Mouse (Mus musculus) neural tube, embryonic 13.5 days (tissue): ENCODE data around the gene Ccdc103. TPM values are rescaled to one million over a fixed set of nuclear protein-coding genes. Genes with fewer than 3 reads are reported as not detected.

ENCODE experiments used
- ATAC-seq: fragments of 200-750 bp; cut with Nextera tagmentation; 2 replicates; pipeline ENCODE4 v1.8.0; 2017; ENCODE audit warnings: low read depth, mild to moderate bottlenecking, moderate TSS enrichment, moderate library complexity
- H3K27ac ChIP-seq: fragments of 300-500 bp; sonication (generic); replicated peaks from 2 replicates; pipeline ENCODE4 v1.5.1; 2015; ENCODE audit warnings: moderate library complexity, mild to moderate bottlenecking, inconsistent platforms
- H3K27me3 ChIP-seq: fragments of 300-500 bp; sonication (generic); 2 replicates; pipeline ENCODE4 v1.6.1; 2015; ENCODE audit warnings: mild to moderate bottlenecking, inconsistent platforms
- H3K36me3 ChIP-seq: fragments of 300-500 bp; sonication (generic); 2 replicates; pipeline ENCODE4 v1.6.1; 2015; ENCODE audit warnings: mild to moderate bottlenecking, inconsistent platforms
- H3K4me1 ChIP-seq: fragments of 300-500 bp; sonication (generic); replicated peaks from 2 replicates; pipeline ENCODE4 v1.6.1; 2015; ENCODE audit warnings: inconsistent platforms
- H3K4me2 ChIP-seq: fragments of 300-500 bp; sonication (generic); 2 replicates; pipeline ENCODE4 v1.6.1; 2015; ENCODE audit warnings: inconsistent platforms, mild to moderate bottlenecking, moderate library complexity
- H3K4me3 ChIP-seq: fragments of 300-500 bp; sonication (generic); 2 replicates; pipeline ENCODE4 v1.5.1; 2015; ENCODE audit warnings: mild to moderate bottlenecking, inconsistent platforms
- H3K9ac ChIP-seq: fragments of 300-500 bp; sonication (generic); 2 replicates; pipeline ENCODE4 v1.6.1; 2015; ENCODE audit warnings: moderate library complexity, mild to moderate bottlenecking, inconsistent platforms
- H3K9me3 ChIP-seq: fragments of 300-500 bp; sonication (generic); 2 replicates; pipeline ENCODE4 v1.6.1; 2016; ENCODE audit warnings: inconsistent platforms
- WGBS: fragments of 180-500 bp; shearing (Covaris S2); methylation state at CpG from one replicate; pipeline ENCODE4 v1.1.7; 2015; 5-methylcytosine and 5-hydroxymethylcytosine counted together
- polyA plus RNA-seq: library from polyadenylated mRNA; unstranded; fragments of >200 nt; fragmentation: Nextera tagmentation; extraction: Ambion mirVana; gene quantifications from 2 replicates; pipeline ENCODE4 v1.2.1, GENCODE M21; 2015

The Ccdc103 gene
- polyA plus RNA-seq, 1 experiment from 2014 or later = 0.89 TPM

DNA sequence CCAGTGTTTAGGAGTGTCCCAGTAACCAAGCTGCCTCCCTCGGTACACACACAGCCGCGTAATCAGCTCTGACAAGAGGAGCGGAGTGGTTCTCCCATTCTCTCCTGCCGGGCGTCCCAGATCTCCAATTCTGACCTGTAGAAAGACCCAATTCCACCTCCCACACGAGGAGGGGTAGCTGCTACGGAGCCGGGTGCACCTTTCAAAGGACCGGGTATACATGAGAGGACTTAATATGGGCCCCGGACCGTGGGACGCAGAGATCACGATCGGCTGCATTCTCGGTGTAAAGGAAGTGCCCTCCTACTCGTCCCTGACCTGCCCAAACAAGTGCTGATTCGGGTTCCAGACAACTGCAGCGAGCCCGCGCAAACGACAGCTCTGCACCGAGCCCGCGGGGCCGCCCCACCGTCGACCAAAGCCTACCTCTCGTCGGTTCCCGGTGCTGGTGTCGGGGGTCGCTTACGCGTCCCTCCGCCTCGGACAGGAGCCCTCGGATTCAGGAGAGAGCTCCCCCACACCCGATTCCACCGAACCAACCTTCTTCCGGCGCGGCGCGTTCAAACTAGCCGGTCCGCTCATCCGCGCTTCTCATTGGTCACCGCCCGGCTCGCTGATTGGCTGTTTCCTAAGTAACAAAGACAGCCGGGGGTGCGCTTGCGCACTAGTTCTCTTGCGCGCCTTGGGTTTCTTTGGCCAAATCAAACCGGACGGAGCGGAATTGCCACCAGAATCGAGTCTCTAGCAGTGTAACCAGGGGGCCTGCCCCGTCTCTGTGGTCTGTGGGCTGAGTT lies 43.8 kb downstream of the Ccdc103 start, which contains the start of gene Kif18b:
Gene Kif18b, minus strand, starts transcription at position 568 of the 794 bp plus-strand sequence.
- Histone ChIP-seq H3K9me3 (no peaks in the 10 kb centered on the region), H3K9ac (peak within 1 kb of the TSS; percentile 64), H3K27me3 (peaks cover 8% of the 10 kb centered on the region; the same call in 1 of the 2 replicates), H3K4me1 (peaks cover 36% of the 10 kb centered on the region), H3K4me2 (peak within 1 kb of the TSS; percentile 82), H3K4me3 (peak within 1 kb of the TSS; percentile 61), H3K36me3 (no peaks in the 10 kb centered on the region), H3K27ac (peak within 1 kb of the TSS; percentile 83)
- whole genome bisulfite sequencing = under 1% methylated on average over 62 of the region's 62 CpGs
- ATAC-seq = peak; percentile 94

DNA sequence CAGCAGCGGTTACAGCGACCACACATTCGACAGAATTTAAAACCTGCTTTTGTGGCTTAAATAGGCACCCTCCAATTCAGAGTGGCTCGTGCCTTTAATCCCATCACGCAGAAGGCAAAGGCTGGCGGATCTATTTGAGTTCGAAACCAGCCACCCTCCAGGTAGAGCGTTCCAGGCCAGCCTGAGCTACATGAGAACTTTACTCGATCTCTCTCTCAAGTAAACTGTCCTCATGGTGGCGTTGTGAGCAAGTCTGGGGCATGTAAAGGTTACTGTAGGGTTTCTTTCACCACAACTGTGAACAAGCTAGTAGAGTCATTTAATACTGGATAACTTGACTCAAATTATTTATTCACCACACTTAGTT lies 44.3 kb downstream of the Ccdc103 start:
- H3K4me1 ChIP-seq = peaks cover 36% of the 10 kb centered on the region
- ATAC-seq = peak; percentile 58; the same call in 1 of the 2 replicates
- no peaks in the 10 kb centered on the region for H3K9me3 ChIP-seq
- peaks cover 9% of the 10 kb centered on the region; the same call in 1 of the 2 replicates for H3K27me3 ChIP-seq
- 2% methylated on average over 10 of the region's 10 CpGs for WGBS
- no peaks in the 10 kb centered on the region for H3K36me3 ChIP-seq
- peak overlapping the region; percentile 83 for H3K27ac ChIP-seq
- H3K4me3 ChIP-seq = peak overlapping the region; percentile 61
- H3K9ac ChIP-seq = peak overlapping the region; percentile 63
- H3K4me2 ChIP-seq = peak overlapping the region; percentile 82

DNA sequence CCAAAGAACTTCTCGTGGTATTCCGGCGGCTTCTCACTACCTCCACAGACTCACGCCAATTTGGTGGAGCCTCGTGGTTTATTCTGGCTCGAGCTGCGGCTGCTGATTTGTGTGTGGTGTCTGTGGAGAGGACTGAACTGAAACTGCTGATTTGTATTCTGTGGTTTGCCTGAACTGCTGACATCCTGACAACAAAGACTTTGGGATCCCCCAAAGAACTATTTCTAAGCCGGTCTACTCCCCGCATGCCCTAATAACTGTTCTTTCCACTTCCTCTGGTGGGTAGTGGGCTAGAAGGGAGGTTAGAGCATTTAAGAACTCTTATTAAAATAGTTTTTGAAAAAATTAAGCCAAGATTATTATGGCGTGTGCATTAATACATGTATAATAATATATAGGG lies 49.7 kb downstream of the Ccdc103 start:
- H3K9ac ChIP-seq = no peak overlapping the region
- no peak for ATAC-seq
- no peak overlapping the region for H3K27ac ChIP-seq
- peaks cover under 1% of the 10 kb centered on the region; the same call in 1 of the 2 replicates for H3K4me1 ChIP-seq
- no peaks in the 10 kb centered on the region for H3K36me3 ChIP-seq
- WGBS = 93% methylated on average over 10 of the region's 10 CpGs
- H3K4me3 ChIP-seq = no peak overlapping the region
- no peaks in the 10 kb centered on the region for H3K9me3 ChIP-seq
- H3K4me2 ChIP-seq = no peak overlapping the region
- H3K27me3 ChIP-seq = peaks cover 43% of the 10 kb centered on the region

Other genes starting within 250 kb of the Ccdc103 start
- 0.15 and 0.25 TPM in 2 replicates for gene Meioc, start 217.5 kb upstream of the Ccdc103 start, polyA plus RNA-seq
- 33.4 and 43.0 TPM in 2 replicates for gene Ccdc43, start 183.4 kb upstream of the Ccdc103 start, polyA plus RNA-seq
- 40.1 and 47.0 TPM in 2 replicates for gene Adam11, start 119.8 kb upstream of the Ccdc103 start, polyA plus RNA-seq
- gene Gjc1, start 61.5 kb upstream of the Ccdc103 start, polyA plus RNA-seq = 38.2 and 40.5 TPM in 2 replicates
- gene Higd1b, start 45.4 kb upstream of the Ccdc103 start, polyA plus RNA-seq = 2.1 and 2.6 TPM in 2 replicates
- 134 TPM in 2 replicates for gene Eftud2, start 219 bp upstream of the Ccdc103 start, polyA plus RNA-seq
- gene Fam187a, start 4.0 kb downstream of the Ccdc103 start, polyA plus RNA-seq = not detected in 2 replicates
- gene Gfap, start 19.7 kb downstream of the Ccdc103 start, polyA plus RNA-seq = 0.11 and 0.24 TPM in 2 replicates
- gene Kif18b, start 43.9 kb downstream of the Ccdc103 start, polyA plus RNA-seq = 1.7 and 2.5 TPM in 2 replicates
- 1.9 and 2.0 TPM in 2 replicates for gene C1ql1, start 65.5 kb downstream of the Ccdc103 start, polyA plus RNA-seq
- gene Nmt1, start 147.0 kb downstream of the Ccdc103 start, polyA plus RNA-seq = 31.2 and 32.3 TPM in 2 replicates
- gene Dcakd, start 147.1 kb downstream of the Ccdc103 start, polyA plus RNA-seq = 161 and 171 TPM in 2 replicates
- gene Plcd3, start 220.5 kb downstream of the Ccdc103 start, polyA plus RNA-seq = 0.98 and 1.6 TPM in 2 replicates
- gene Acbd4, start 220.5 kb downstream of the Ccdc103 start, polyA plus RNA-seq = 8.5 and 9.9 TPM in 2 replicates
- 3.6 and 3.9 TPM in 2 replicates for gene Hexim1, start 235.0 kb downstream of the Ccdc103 start, polyA plus RNA-seq